Mouse (Mus musculus) CD4-positive, CD25-positive, alpha-beta regulatory T cell, adult 2 months (primary cell): Measurements from ENCODE around the gene Btg1-ps1.
A peak's percentile ranks its signal among the peaks of the same experiment; 100 is the strongest.
"Not testable (repeated sequence)": the region's sequence is repeated elsewhere in the genome, so short reads cannot be mapped to it uniquely, and the experiment has no call there.

ENCODE experiments used
- DNase-seq: peaks from one replicate; pipeline ENCODE4 v3.0.0-alpha.2; 2012; ENCODE audit warnings: low read depth, low spot score

Btg1-ps1 gene

GRCm38 (mm10) chrX:38018597-38018996, at the start of gene Btg1-ps1:
Gene Btg1-ps1, minus strand, starts transcription at chrX:38018815.
- DNase-seq: not testable (repeated sequence)

DNA sequence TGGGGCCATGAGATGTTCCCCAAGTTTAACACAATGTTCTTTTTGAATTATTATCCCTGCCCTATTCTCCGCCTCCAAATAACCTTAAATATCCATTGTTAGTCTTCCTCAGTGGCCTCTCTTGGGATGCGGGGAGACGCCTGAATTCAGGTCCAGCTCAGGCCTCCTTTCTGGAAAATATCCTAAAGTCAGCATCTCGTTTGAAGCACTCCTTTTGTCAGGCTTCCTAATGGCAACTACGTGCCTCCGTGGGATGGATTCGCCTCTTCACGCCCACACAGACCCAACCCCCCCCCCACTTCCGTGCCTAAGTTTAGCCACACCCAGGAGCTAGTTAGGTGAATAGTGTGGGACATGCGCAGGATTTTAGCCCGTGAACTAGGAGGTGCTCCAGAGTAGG, 47.6 kb upstream of the Btg1-ps1 start, which contains the start of gene Rhox10:
TSS of gene Rhox10 (plus strand) at position 301 of the 400 bp plus-strand sequence.
- no peak for DNase-seq

- DNase-seq: peak; percentile 39
These were observed 42.9 kb upstream of the Btg1-ps1 start for GRCm38 (mm10) chrX:38061544-38061943.

GRCm38 (mm10) chrX:38043014-38043413, 24.4 kb upstream of the Btg1-ps1 start, which contains the start of gene Btg1-ps2:
Gene Btg1-ps2, minus strand, starts transcription at chrX:38043114.
- DNase-seq: not testable (repeated sequence)

GRCm38 (mm10) chrX:38039666-38040065, 21.1 kb upstream of the Btg1-ps1 start:
- no peak for DNase-seq

DNA sequence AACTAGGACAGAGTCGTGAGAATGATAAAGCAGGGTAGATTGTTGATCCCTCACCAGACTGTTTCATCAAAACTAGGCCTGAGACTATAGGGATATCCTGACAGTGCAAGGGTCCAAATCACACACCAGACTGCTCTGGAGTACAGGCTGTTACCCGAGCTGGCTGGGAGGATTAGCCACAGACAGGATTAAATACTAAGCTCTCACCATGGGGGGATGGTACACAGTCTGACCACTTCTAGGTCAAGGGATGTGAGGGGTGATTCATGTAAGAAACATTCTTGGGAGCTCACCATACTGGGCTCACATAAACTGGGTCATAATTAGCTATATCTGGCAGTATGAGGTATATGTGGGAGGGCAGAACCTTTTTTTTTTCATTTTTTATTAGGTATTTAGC, 15.2 kb upstream of the Btg1-ps1 start:
- DNase-seq: no peak

- DNase-seq: no peak
These were observed 9.9 kb downstream of the Btg1-ps1 start for GRCm38 (mm10) chrX:38008756-38009155.
